Mouse (Mus musculus): ENCODE measurements around the gene H1fx.

- no peak for TF ChIP-seq CTCF (IDR thresholded peaks at IDR 0.05; ENCODE audit: low read depth)
- TF ChIP-seq EP300 (IDR thresholded peaks at IDR 0.05; ENCODE audit: low read depth), result no peak
Measured at GRCm38 (mm10) chr6:87991886-87992285, 10.4 kb upstream of the H1fx start.
